Mouse (Mus musculus) mammary gland, adult 2 months (tissue): ENCODE results near the gene Cd9. TPM values are rescaled to one million over a fixed set of nuclear protein-coding genes. Genes with fewer than 3 reads are reported as not detected.

Experiments used
- polyA plus RNA-seq: library from polyadenylated mRNA; depleted of rRNA; stranded (reverse); fragments of >200 nt; gene quantifications from 2 replicates; pipeline ENCODE4 v1.2.3, GENCODE M21; 2012; ENCODE audit warnings: low replicate concordance; rRNA removed

Gene Cd9
- polyA plus RNA-seq: 156 and 277 TPM in 2 replicates

GRCm38 (mm10) chr6:125494092-125494871, at the start of gene Cd9:
TSS of gene Cd9 (minus strand) at chr6:125494791.

Other genes with a start within 250 kb of the Cd9 start
- 0.14 TPM in 1 of 2 replicates, not detected in the other for gene Tuba3a, start 208.7 kb downstream of the Cd9 start, polyA plus RNA-seq
- 84.9 and 110 TPM in 2 replicates for gene Ltbr, start 180.9 kb downstream of the Cd9 start, polyA plus RNA-seq
- 14.9 and 18.5 TPM in 2 replicates for gene Scnn1a, start 174.1 kb downstream of the Cd9 start, polyA plus RNA-seq
- 184 and 196 TPM in 2 replicates for gene Tnfrsf1a, start 145.4 kb downstream of the Cd9 start, polyA plus RNA-seq
- gene Plekhg6, start 114.0 kb downstream of the Cd9 start, polyA plus RNA-seq: 4.0 and 4.1 TPM in 2 replicates
- gene Vwf, start 52.0 kb upstream of the Cd9 start, polyA plus RNA-seq: 92.3 and 94.7 TPM in 2 replicates
- gene Ano2, start 195.6 kb upstream of the Cd9 start, polyA plus RNA-seq: 0.10 and 0.11 TPM in 2 replicates